Mouse (Mus musculus): ENCODE results near the gene Nes. TPM values are rescaled to one million over a fixed set of nuclear protein-coding genes. Genes with fewer than 3 reads are reported as not detected.

Gene Nes
- polyA plus RNA-seq, 1 experiment from 2014 or later = 17.7 TPM

DNA sequence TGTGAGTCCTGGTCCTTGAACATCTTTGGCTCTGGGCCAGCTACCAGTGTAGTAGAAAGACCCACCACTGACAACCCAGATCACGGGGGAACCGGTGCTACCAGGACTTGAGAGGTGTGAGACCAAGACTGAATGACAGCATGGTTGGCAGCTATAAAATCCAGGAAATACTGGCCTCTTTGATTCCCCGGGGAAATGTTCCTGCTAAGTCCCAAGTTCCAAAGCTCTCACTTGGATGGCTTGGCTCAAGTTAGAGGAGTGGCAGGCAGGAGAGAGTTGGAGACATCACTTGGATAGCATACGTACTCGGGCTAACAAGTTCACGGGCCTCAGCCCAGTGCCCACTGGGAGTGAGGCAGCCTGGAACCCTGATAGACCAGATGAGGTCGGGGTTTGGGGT is 27.3 kb upstream of the Nes start:
- H3K4me1 ChIP-seq = peaks cover 44% of the 10 kb centered on the region
- H3K9me3 ChIP-seq = no peaks in the 10 kb centered on the region
- H3K4me2 ChIP-seq = no peak overlapping the region
- H3K27ac ChIP-seq = no peak overlapping the region
- H3K36me3 ChIP-seq = peaks cover 40% of the 10 kb centered on the region
- H3K27me3 ChIP-seq = no peaks in the 10 kb centered on the region
- H3K4me3 ChIP-seq = no peak overlapping the region
- no peak for ATAC-seq (ENCODE audit: insufficient number of reproducible peaks, insufficient read depth, low FRiP score, low TSS enrichment, low read depth)
- no peak overlapping the region for H3K9ac ChIP-seq
- WGBS = 78% methylated on average over 7 of the region's 7 CpGs

DNA sequence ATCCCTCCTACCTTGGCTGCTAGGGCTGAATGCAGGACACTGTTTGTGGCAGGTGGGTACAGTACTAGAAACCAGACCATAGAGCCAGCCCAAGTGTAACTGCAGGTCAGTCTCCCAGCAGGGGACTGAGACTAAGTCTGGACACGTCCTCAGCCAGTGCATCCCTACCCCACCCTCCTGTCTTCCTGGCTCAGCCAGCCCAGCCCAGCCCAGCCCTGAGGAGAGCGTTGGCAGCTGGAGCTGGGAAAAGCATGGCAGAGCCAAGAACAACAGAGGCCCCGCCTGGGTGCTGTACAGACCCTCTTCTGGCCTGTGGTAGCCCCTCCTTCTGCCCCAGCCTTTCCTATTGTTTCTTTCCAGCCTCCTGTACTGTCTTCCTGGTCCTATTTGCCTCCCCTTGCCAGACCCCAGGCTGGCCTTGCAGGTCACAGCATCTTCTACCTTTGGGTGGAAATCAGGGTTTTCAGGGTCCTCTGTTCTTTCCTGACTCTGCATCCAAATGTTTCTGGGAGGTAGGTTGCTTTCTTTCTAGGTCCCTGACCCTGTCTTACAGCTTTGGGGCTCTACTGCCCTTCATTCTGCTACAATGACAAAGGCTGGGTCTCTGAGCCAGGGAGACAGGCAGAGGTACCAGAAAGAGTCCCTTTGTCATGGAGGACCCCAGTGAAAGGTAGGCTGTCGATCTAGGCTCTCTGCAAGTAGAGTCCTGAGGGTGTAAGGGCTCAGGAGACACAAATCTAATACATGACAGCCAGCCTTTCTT is 25.9 kb upstream of the Nes start:
- no peak for ATAC-seq (ENCODE audit: insufficient number of reproducible peaks, insufficient read depth, low FRiP score, low TSS enrichment, low read depth)
- Histone ChIP-seq H3K27ac (peak overlapping the region; percentile 97), H3K9ac (peak overlapping the region; percentile 40), H3K4me1 (peaks cover 57% of the 10 kb centered on the region), H3K36me3 (peaks cover 26% of the 10 kb centered on the region), H3K4me2 (peak overlapping the region; percentile 16; the same call in 1 of the 2 replicates), H3K27me3 (no peaks in the 10 kb centered on the region), H3K9me3 (no peaks in the 10 kb centered on the region), H3K4me3 (no peak overlapping the region)
- WGBS = 18% methylated on average over 4 of the region's 4 CpGs

DNA sequence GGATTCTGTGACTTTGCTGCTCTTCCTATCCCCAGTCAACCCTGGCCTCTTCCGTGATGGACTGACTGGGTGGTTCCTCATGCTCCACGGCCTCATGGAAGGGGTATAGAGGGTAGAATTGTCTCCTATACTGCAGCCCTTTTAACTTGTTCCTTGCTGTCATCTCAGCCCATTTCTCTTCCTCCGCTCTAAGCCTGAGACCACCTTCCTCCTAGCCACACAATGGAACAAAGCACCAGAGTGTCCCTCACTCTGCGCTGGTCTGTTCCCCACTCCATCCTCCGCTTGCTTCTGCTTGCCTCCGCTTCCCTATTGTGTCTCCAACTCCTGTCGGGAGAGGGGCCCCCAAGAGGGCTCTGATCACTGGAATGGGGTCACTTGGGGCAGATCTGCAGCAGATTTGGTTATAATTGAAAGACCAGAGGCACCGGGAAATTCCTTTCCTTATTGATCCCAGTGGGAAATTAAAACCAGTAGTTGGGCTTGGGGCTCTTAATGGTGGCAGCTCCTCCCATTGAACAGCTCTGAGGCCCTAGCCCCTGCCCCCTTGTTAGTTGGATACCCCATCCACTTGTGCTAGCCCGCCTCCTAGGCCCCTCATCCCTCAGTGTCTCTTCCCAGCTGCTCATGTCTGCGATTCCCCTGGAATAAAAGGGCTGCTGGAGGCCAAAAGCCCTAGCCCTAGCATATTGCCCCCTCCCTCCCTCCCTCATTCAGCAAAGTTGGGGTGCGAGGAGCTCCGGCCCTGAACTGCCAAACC is 24.9 kb upstream of the Nes start:
- no peak for ATAC-seq (ENCODE audit: insufficient number of reproducible peaks, insufficient read depth, low FRiP score, low TSS enrichment, low read depth)
- H3K36me3 ChIP-seq = peaks cover 17% of the 10 kb centered on the region
- no peaks in the 10 kb centered on the region for H3K9me3 ChIP-seq
- 14% methylated on average over 12 of the region's 12 CpGs for WGBS
- peak overlapping the region; percentile 73 for H3K4me2 ChIP-seq
- peaks cover 67% of the 10 kb centered on the region for H3K4me1 ChIP-seq
- H3K27me3 ChIP-seq = no peaks in the 10 kb centered on the region
- H3K27ac ChIP-seq = peak overlapping the region; percentile 97
- no peak overlapping the region for H3K4me3 ChIP-seq
- 0 out of 2 replicates have a peak overlapping the region, but pooled peaks have one; percentile 44 for H3K9ac ChIP-seq

DNA sequence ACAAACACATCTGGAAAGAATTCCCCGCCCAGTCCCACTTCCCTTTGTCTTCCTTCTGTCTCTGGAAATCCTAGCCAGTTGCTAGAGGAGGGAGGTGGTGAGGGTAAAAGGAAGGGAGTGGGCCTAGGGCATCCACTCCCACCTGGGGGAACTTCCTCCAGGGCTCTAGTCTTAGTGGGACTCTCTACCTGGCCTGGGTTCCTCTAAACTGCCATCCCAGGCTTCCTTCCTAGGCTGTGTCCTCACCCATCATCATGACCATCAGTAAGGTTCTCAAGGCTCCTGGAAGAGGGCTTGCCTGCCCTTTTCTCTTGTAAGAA is 24.4 kb upstream of the Nes start:
- Histone ChIP-seq H3K4me2 (peak overlapping the region; percentile 73), H3K27me3 (no peaks in the 10 kb centered on the region), H3K9me3 (no peaks in the 10 kb centered on the region), H3K9ac (0 out of 2 replicates have a peak overlapping the region, but pooled peaks have one; percentile 44), H3K27ac (peak overlapping the region; percentile 97), H3K36me3 (peaks cover 12% of the 10 kb centered on the region), H3K4me3 (peak overlapping the region; percentile 58; the same call in 1 of the 2 replicates), H3K4me1 (peaks cover 72% of the 10 kb centered on the region)
- WGBS = 0% methylated on average over 1 of the region's 1 CpGs
- no peak for ATAC-seq (ENCODE audit: insufficient number of reproducible peaks, insufficient read depth, low FRiP score, low TSS enrichment, low read depth)

DNA sequence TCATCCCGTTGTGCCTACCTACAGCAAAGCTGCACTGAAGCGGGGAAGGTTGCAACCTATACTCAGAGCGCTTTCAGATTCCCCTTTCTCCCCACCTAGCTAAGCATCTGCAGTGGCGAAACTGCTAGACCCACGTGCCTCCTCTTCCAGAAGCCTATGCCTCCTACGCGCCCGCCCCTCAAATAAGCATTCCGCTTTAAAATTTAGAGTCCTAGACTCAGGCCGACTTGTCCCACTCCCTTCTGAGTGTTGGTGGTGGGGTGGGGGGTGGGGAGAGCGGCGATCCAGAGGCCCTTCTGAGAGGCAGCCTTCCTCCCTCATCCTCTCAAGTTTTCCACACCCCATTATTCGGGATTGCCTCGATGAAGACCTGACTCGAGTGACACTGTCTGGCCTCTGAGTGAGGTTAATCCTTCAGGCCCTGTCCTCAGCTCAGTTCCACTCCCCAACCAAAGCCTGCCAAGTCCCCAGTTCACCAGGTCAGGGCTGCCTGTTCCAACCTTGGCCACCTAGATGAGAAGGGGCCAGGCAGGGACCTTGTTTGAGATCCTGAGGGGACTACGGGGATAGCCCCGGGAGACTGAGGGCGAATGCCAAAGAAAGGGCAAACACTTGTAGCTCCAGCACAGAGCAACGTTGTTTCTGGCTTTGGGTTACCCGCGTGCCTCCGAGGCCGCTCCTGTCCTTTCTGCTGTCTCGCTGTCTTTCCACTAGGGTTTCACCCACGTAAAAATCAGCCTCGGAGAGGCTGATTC is 23.6 kb upstream of the Nes start:
- Histone ChIP-seq H3K9me3 (no peaks in the 10 kb centered on the region), H3K4me1 (peaks cover 79% of the 10 kb centered on the region), H3K27me3 (no peaks in the 10 kb centered on the region), H3K27ac (peak overlapping the region; percentile 97), H3K9ac (peak overlapping the region; percentile 78), H3K4me3 (peak overlapping the region; percentile 58), H3K4me2 (peak overlapping the region; percentile 73), H3K36me3 (peaks cover 9% of the 10 kb centered on the region)
- 2% methylated on average over 26 of the region's 26 CpGs for WGBS
- no peak for ATAC-seq (ENCODE audit: insufficient number of reproducible peaks, insufficient read depth, low FRiP score, low TSS enrichment, low read depth)

DNA sequence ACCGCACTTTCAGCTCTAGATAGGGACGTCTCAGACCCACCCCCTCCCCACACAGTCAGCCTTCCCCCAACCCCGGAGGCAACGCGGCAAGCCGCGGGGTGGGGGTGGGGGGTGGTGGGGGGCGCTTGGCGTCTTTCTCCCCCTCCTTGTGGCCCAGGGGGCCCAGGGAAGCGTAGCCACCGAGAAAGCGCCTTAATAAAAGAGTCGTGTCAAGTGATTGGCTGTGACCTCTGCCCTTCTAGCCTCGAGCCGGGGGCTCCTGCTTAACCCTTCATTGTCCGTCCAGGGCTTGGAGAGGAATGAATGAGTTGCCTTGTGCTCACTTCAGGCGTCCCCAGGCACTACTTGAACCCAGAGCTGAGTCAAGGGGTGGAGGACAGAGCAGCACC is 23.1 kb upstream of the Nes start:
- Histone ChIP-seq H3K4me1 (peaks cover 85% of the 10 kb centered on the region), H3K9ac (peak overlapping the region; percentile 78), H3K4me2 (peak overlapping the region; percentile 73), H3K4me3 (peak overlapping the region; percentile 58), H3K27me3 (no peaks in the 10 kb centered on the region), H3K9me3 (no peaks in the 10 kb centered on the region), H3K36me3 (peaks cover 10% of the 10 kb centered on the region), H3K27ac (peak overlapping the region; percentile 97)
- under 1% methylated on average over 17 of the region's 17 CpGs for WGBS
- ATAC-seq (ENCODE audit: insufficient number of reproducible peaks, insufficient read depth, low FRiP score, low TSS enrichment, low read depth) = no peak

DNA sequence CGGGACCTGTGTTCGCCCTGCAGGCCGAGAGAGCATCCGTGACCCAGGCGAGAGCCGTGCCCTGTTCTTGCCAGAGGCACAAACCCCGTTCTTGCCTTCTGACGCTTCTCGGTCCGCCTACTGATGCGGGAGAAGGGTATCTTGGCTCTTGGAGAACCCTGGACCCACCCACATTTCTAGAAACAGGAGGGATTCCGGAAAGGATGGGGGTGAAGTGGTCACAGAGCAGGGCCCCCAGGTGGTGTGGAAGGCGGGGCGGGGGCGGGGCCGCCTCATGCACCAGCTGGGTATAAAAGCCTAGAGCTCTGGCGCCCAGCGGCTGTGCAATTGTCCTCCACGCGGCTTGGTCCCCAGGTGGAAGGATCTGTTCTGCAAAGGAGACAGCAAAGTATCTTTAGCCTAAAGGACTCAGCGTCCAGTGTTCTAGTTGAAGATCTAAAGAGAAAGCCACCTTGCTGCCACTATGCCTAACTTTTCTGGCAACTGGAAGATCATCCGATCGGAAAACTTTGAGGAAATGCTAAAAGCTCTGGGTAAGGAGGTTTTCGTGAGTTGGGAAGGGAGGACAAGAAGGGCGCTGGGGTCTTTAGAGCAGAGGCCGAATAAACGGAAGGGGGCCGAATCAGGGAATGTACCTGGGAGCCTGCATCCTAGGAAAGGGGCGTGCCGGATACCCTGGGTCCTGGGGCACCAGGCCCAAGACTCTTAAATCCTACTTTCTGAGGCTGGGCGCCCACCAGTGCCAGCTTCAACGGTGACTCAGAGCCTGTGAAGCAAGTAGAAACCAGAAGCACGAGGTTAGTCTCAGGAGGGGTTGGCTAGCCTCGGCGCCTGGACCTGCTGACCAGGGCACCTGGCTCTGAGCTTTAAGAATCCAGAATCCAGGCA is 22.3 kb upstream of the Nes start, which contains the start of gene Crabp2:
Gene Crabp2, plus strand, starts transcription at position 289 of the 888 bp plus-strand sequence.
- Histone ChIP-seq H3K4me1 (peaks cover 89% of the 10 kb centered on the region), H3K27ac (peak within 1 kb of the TSS; percentile 97), H3K4me2 (peak within 1 kb of the TSS; percentile 73), H3K9me3 (no peaks in the 10 kb centered on the region), H3K9ac (peak within 1 kb of the TSS; percentile 78), H3K27me3 (no peaks in the 10 kb centered on the region), H3K4me3 (peak within 1 kb of the TSS; percentile 58), H3K36me3 (peaks cover 18% of the 10 kb centered on the region)
- under 1% methylated on average over 35 of the region's 35 CpGs for WGBS
- ATAC-seq (ENCODE audit: insufficient number of reproducible peaks, insufficient read depth, low FRiP score, low TSS enrichment, low read depth) = 0 out of 2 replicates have a peak, but pooled peaks have one; percentile 28

DNA sequence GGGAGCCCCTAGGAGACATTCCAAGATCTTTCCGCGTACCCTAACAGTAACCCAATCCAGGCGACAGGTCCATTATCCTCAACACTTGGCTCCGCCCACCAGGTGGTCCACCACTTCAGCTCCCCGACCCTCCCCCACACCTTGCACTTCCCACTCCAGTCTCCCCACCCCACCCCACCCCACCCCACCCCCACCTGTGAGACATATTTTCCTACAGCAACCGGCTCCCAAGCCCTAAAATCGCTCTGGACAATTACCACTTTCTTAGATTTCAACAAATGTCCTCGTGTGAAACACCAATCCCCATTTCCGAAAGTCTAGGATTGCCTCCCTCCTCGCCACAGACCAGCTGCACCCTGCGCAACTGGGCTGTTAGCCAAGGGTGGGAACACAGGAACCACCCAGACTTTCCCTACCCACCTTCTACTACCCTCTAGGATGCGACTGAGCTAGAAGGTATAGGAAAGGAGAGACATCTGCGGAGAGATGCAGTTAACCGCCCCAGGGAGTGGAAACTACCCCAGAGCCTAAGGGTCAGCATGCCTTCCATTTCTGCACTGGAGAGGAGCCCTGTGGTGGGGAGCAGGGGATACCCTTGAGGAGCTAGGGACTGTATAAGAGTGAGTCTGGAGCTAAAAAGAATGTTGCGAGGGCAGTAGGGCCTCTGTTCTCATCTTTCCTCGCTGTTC is 21.5 kb upstream of the Nes start:
- peak overlapping the region; percentile 78 for H3K9ac ChIP-seq
- H3K4me3 ChIP-seq = peak overlapping the region; percentile 58
- ATAC-seq (ENCODE audit: insufficient number of reproducible peaks, insufficient read depth, low FRiP score, low TSS enrichment, low read depth) = 0 out of 2 replicates have a peak, but pooled peaks have one; percentile 22
- H3K27me3 ChIP-seq = no peaks in the 10 kb centered on the region
- H3K9me3 ChIP-seq = no peaks in the 10 kb centered on the region
- H3K4me2 ChIP-seq = peak overlapping the region; percentile 73
- WGBS = 1% methylated on average over 16 of the region's 16 CpGs
- H3K4me1 ChIP-seq = peaks cover 86% of the 10 kb centered on the region
- peaks cover 26% of the 10 kb centered on the region for H3K36me3 ChIP-seq
- peak overlapping the region; percentile 97 for H3K27ac ChIP-seq

DNA sequence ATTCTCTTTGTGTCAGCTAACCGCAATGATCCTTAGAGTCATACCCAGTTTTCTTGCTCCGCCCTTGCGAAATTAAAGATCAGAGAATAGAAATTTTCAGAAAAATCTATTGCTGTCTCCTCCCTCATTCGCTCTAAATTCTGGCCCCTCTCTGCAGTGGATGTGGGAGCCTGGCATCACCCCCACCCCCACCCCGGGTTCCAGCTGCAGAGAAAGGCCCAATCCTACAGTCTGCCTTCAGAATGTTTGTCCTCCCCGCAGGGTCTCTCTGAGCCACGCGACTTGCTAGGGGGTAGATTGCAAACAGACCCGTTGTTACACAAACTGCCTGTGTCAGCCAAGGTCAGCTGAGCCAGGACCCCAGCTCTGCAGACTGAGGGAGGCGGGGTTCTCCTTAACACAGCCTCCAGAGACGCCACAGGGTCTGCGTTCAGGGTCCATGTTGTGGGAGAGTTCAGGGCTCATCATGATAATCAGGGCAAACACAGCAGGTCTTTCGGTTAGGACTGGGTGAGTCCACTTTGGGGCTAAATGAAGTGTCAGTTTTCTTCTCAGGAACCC is 20.8 kb upstream of the Nes start:
- WGBS = 2% methylated on average over 13 of the region's 13 CpGs
- H3K4me3 ChIP-seq = peak overlapping the region; percentile 58
- H3K27me3 ChIP-seq = no peaks in the 10 kb centered on the region
- ATAC-seq (ENCODE audit: insufficient number of reproducible peaks, insufficient read depth, low FRiP score, low TSS enrichment, low read depth) = 0 out of 2 replicates have a peak, but pooled peaks have one; percentile 11
- peak overlapping the region; percentile 73 for H3K4me2 ChIP-seq
- H3K4me1 ChIP-seq = peaks cover 80% of the 10 kb centered on the region
- peak overlapping the region; percentile 97 for H3K27ac ChIP-seq
- H3K36me3 ChIP-seq = peaks cover 32% of the 10 kb centered on the region
- H3K9me3 ChIP-seq = no peaks in the 10 kb centered on the region
- H3K9ac ChIP-seq = peak overlapping the region; percentile 78

DNA sequence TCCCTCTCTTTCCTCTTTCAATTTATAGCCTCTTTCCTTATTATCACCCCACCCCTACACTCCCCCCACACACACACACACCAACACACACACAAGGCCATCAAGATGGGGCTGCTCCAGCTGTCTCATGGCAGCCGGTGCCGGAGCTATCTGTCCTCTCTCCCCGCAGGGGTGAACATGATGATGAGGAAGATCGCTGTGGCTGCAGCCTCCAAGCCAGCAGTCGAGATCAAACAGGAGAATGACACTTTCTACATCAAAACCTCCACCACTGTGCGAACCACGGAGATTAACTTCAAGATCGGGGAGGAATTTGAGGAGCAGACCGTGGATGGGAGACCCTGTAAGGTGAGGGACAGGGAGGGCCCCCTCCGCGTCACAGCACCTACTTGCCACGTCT is 18.9 kb upstream of the Nes start:
- Histone ChIP-seq H3K9me3 (no peaks in the 10 kb centered on the region), H3K27me3 (no peaks in the 10 kb centered on the region), H3K36me3 (peaks cover 33% of the 10 kb centered on the region), H3K4me3 (peak overlapping the region; percentile 58), H3K9ac (peak overlapping the region; percentile 64), H3K27ac (peak overlapping the region; percentile 88), H3K4me2 (peak overlapping the region; percentile 73), H3K4me1 (peaks cover 61% of the 10 kb centered on the region)
- 20% methylated on average over 12 of the region's 12 CpGs for WGBS
- no peak for ATAC-seq (ENCODE audit: insufficient number of reproducible peaks, insufficient read depth, low FRiP score, low TSS enrichment, low read depth)

Measured in embryonic facial prominence, embryonic 13.5 days (tissue).